Mouse (Mus musculus): Measurements from ENCODE around the gene Nudt13. TPM values are rescaled to one million over a fixed set of nuclear protein-coding genes. Genes with fewer than 3 reads are reported as not detected.

Nudt13 gene
- total RNA-seq, 2 experiments from 2014 or later: 5.3 TPM; not detected in 1

GRCm38 (mm10) chr14:20331316-20331715 lies 36.8 kb downstream of the Nudt13 start:
- ATAC-seq (replicated peaks; ENCODE audit: low FRiP score, poor library complexity, severe bottlenecking): no peak

- ATAC-seq (replicated peaks; ENCODE audit: low FRiP score, poor library complexity, severe bottlenecking): no peak
These were observed 44.9 kb downstream of the Nudt13 start for GRCm38 (mm10) chr14:20339415-20339814.

GRCm38 (mm10) chr14:20340149-20340548 lies 45.7 kb downstream of the Nudt13 start:
- peak; percentile 73 for ATAC-seq (replicated peaks; ENCODE audit: low FRiP score, poor library complexity, severe bottlenecking)

DNA sequence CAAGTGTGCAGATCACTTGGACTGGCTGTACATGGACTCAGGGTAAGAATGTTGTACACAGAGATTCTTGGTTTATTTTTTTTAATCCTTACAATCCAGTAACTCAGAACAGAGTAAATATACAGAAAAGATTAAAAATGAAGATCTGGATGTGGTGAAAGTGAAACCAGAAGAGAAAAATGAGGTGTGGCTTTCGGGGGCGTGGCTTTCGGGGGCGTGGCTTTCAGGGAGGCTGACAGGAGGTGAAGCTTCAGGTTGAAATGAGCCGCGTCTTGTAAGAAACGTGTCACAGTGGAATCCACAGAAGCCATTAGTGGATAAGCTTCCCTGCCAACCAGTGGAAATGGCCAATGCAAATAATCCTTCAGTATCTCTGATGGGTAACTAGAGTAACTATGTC lies 46.4 kb downstream of the Nudt13 start:
- peak; percentile 84 for ATAC-seq (replicated peaks; ENCODE audit: low FRiP score, poor library complexity, severe bottlenecking)

- ATAC-seq (replicated peaks; ENCODE audit: low FRiP score, poor library complexity, severe bottlenecking): no peak
These were observed 51.4 kb downstream of the Nudt13 start for GRCm38 (mm10) chr14:20345885-20346284.

- ATAC-seq (replicated peaks; ENCODE audit: low FRiP score, poor library complexity, severe bottlenecking): peak; percentile 72
These were observed 53.0 kb downstream of the Nudt13 start for GRCm38 (mm10) chr14:20347441-20347990.

GRCm38 (mm10) chr14:20347991-20348541 lies 53.6 kb downstream of the Nudt13 start, which contains the start of the genes Ecd and Fam149b:
TSS of gene Ecd (minus strand) at chr14:20348121.
TSS of gene Fam149b (plus strand) at chr14:20348162.
- peak; percentile 97 for ATAC-seq (replicated peaks; ENCODE audit: low FRiP score, poor library complexity, severe bottlenecking)

DNA sequence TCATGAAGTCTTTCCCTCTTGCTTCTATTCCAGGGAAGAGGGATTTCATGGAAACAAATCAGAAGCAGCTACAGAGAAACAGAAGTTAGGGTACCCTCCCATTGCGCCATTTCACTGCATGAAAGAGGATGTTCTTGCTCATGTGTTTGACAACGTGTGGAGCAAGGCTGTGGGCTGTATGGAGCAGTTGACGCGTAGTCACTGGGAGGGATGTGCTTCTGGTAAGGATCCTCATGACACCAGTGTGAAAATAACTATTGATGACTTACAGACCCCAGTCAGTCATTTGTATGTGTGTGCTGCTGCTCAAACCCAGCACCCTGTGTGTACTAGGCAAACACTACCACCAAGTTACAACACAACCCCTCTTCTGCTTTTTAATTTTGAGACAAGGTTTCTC lies 68.7 kb downstream of the Nudt13 start:
- ATAC-seq (replicated peaks; ENCODE audit: low FRiP score, poor library complexity, severe bottlenecking): no peak

Other genes starting within 250 kb of the Nudt13 start
- gene Saysd1, start 156.2 kb upstream of the Nudt13 start, total RNA-seq (2015; ENCODE audit: low replicate concordance): 1.9 TPM in 1 of 2 replicates, not detected in the other
- gene Saysd1, start 156.2 kb upstream of the Nudt13 start, total RNA-seq (2017; ENCODE audit: low replicate concordance): not detected in 2 replicates
- not detected in 2 replicates for gene Kcnk5, start 112.9 kb upstream of the Nudt13 start, total RNA-seq (2015; ENCODE audit: low replicate concordance)
- gene Kcnk5, start 112.9 kb upstream of the Nudt13 start, total RNA-seq (2017; ENCODE audit: low replicate concordance): 0.26 and 2.0 TPM in 2 replicates
- not detected in 2 replicates for gene Kcnk16, start 25.5 kb upstream of the Nudt13 start, total RNA-seq (2015; ENCODE audit: low replicate concordance)
- not detected in 2 replicates for gene Kcnk16, start 25.5 kb upstream of the Nudt13 start, total RNA-seq (2017; ENCODE audit: low replicate concordance)
- 10.2 and 10.9 TPM in 2 replicates for gene Ecd, start 53.4 kb downstream of the Nudt13 start, total RNA-seq (2015; ENCODE audit: low replicate concordance)
- gene Ecd, start 53.4 kb downstream of the Nudt13 start, total RNA-seq (2017; ENCODE audit: low replicate concordance): 9.1 and 10.2 TPM in 2 replicates
- gene Fam149b, start 53.5 kb downstream of the Nudt13 start, total RNA-seq (2015; ENCODE audit: low replicate concordance): 12.5 and 23.2 TPM in 2 replicates
- 5.5 and 10.5 TPM in 2 replicates for gene Fam149b, start 53.5 kb downstream of the Nudt13 start, total RNA-seq (2017; ENCODE audit: low replicate concordance)
- 30.5 and 30.9 TPM in 2 replicates for gene Dnajc9, start 94.2 kb downstream of the Nudt13 start, total RNA-seq (2015; ENCODE audit: low replicate concordance)
- 51.7 and 71.7 TPM in 2 replicates for gene Dnajc9, start 94.2 kb downstream of the Nudt13 start, total RNA-seq (2017; ENCODE audit: low replicate concordance)
- gene Mrps16, start 98.9 kb downstream of the Nudt13 start, total RNA-seq (2015; ENCODE audit: low replicate concordance): 12.9 and 16.1 TPM in 2 replicates
- 5.0 and 14.6 TPM in 2 replicates for gene Mrps16, start 98.9 kb downstream of the Nudt13 start, total RNA-seq (2017; ENCODE audit: low replicate concordance)
- 1.3 TPM in 2 replicates for gene Cfap70, start 157.5 kb downstream of the Nudt13 start, total RNA-seq (2015; ENCODE audit: low replicate concordance)
- 0.09 TPM in 1 of 2 replicates, not detected in the other for gene Cfap70, start 157.5 kb downstream of the Nudt13 start, total RNA-seq (2017; ENCODE audit: low replicate concordance)
- gene Anxa7, start 185.4 kb downstream of the Nudt13 start, total RNA-seq (2015; ENCODE audit: low replicate concordance): 107 and 122 TPM in 2 replicates
- gene Anxa7, start 185.4 kb downstream of the Nudt13 start, total RNA-seq (2017; ENCODE audit: low replicate concordance): 114 and 164 TPM in 2 replicates
- 4.6 and 21.7 TPM in 2 replicates for gene Mss51, start 202.2 kb downstream of the Nudt13 start, total RNA-seq (2015; ENCODE audit: low replicate concordance)
- gene Mss51, start 202.2 kb downstream of the Nudt13 start, total RNA-seq (2017; ENCODE audit: low replicate concordance): 8.5 and 13.2 TPM in 2 replicates